Mouse (Mus musculus): ENCODE measurements around the gene Tmco4.

Tmco4 gene

DNA sequence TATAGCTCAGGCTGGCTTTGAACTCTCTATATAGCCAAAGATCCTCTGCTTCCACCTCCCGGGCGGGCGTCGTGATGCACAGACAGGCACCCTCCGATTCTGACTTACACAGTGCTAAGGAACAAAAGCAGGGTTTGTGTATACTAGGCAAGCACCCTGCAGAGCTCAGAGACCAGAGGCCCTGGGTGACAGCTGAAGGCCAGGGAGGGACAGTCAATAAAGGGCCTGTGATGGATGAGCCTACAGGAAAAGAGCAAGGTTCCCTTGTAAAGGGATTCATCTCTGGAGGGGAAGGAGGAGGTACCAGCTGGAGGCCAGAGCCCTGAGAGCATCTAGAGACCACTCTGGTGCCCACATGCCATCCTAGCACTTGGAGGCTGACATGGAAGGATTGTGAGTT is 80.7 kb downstream of the Tmco4 start:
- in situ Hi-C loops (cut with MboI; ENCODE audit: low sequenced_read_pairs): no loop called here

DNA sequence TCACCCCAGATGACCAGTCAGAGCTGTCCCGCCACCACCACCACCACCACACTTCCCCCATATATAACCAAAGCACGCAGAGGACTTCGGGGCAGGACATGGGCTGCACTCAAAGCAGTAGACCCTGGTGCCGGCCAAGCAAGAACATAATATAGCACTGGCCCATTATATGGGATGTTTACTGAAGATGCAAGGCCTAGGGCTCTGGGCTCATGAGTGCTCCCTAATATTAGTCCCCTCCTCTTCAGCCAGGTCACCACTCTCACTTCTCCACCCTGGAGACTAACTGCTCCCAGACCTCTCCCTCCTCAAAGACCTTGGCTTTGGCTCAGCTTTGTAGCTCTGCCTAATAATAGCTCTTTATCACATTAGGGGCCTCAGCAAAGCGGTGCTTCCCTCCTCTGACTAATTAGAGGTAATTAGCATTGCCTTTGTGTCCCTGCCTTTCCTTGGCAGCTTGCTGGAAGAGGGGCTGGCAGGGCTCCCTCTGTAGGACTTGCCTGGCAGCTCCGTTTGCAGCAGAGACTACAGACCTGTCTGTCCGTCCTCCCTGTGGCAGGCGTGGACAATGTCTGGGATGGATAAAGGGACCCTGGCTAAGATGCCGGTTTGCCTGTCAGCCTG is 81.7 kb downstream of the Tmco4 start:
- in situ Hi-C loops (cut with MboI; ENCODE audit: low sequenced_read_pairs): no loop called here

GRCm38 (mm10) chr4:139055336-139055735 is 82.6 kb downstream of the Tmco4 start:
- in situ Hi-C loops (cut with MboI; ENCODE audit: low sequenced_read_pairs): no loop called here

GRCm38 (mm10) chr4:139055744-139056143 is 83.1 kb downstream of the Tmco4 start:
- in situ Hi-C loops (cut with MboI; ENCODE audit: low sequenced_read_pairs): no loop called here

DNA sequence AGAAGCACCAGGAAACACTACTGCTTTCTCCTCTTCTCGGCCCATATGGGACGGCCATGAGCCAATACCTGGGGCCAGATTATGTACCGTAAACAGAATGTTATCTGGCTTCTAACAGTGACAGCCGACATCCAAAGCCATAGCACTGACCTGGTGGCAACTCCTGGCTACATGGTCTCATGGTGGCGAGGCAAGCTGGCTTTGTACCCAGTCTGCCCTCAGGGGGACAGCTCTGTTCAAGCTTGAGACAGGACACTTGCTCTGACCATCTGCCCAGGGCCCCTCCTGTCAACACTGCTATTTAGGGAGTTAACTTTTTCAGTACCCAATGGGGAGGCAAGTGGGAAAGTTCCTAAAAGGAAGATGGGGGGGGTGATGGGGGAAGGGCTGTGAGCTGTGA is 84.6 kb downstream of the Tmco4 start:
- in situ Hi-C loops (cut with MboI; ENCODE audit: low sequenced_read_pairs): no loop called here

- in situ Hi-C loops (cut with MboI; ENCODE audit: low sequenced_read_pairs): no loop called here
Measured at GRCm38 (mm10) chr4:139058029-139058428, 85.3 kb downstream of the Tmco4 start.

- in situ Hi-C loops (cut with MboI; ENCODE audit: low sequenced_read_pairs): no loop called here
Measured at GRCm38 (mm10) chr4:139059569-139059968, 86.9 kb downstream of the Tmco4 start.

- in situ Hi-C loops (cut with MboI; ENCODE audit: low sequenced_read_pairs): no loop called here
Measured at GRCm38 (mm10) chr4:139064831-139065230, 92.1 kb downstream of the Tmco4 start.

- in situ Hi-C loops (cut with MboI; ENCODE audit: low sequenced_read_pairs): no loop called here
Measured at GRCm38 (mm10) chr4:139068287-139068686, 95.6 kb downstream of the Tmco4 start.

GRCm38 (mm10) chr4:139074060-139074459 is 101.4 kb downstream of the Tmco4 start:
- in situ Hi-C loops (cut with MboI; ENCODE audit: low sequenced_read_pairs): no loop called here

GRCm38 (mm10) chr4:139075041-139075711 is 102.5 kb downstream of the Tmco4 start, which contains the start of gene Htr6:
Gene Htr6 (minus strand): TSS chr4:139075570.
- in situ Hi-C loops (cut with MboI; ENCODE audit: low sequenced_read_pairs): no loop called here

GRCm38 (mm10) chr4:139075915-139076314 is 103.2 kb downstream of the Tmco4 start:
- in situ Hi-C loops (cut with MboI; ENCODE audit: low sequenced_read_pairs): no loop called here

GRCm38 (mm10) chr4:139078313-139078712 is 105.6 kb downstream of the Tmco4 start:
- in situ Hi-C loops (cut with MboI; ENCODE audit: low sequenced_read_pairs): no loop called here

DNA sequence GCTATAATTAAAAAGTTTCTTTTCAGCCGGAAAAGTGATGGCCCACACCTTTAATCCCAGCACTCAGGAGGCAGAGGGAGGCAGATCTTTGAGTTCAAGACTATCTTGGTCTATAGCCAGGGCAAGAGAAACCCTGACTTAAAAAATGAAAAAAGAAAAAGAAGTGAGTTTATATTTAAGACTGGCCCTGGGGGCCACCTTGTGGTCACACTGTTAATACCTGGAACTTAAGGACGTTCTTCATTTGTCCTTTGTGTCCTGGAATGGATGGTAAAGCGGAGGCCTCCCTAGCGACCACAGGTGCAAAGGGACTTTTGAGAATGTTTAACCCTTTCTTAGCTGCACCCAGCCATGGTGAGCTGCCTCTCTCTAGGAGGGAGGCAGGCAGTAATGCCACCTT is 106.0 kb downstream of the Tmco4 start:
- in situ Hi-C loops (cut with MboI; ENCODE audit: low sequenced_read_pairs): no loop called here

DNA sequence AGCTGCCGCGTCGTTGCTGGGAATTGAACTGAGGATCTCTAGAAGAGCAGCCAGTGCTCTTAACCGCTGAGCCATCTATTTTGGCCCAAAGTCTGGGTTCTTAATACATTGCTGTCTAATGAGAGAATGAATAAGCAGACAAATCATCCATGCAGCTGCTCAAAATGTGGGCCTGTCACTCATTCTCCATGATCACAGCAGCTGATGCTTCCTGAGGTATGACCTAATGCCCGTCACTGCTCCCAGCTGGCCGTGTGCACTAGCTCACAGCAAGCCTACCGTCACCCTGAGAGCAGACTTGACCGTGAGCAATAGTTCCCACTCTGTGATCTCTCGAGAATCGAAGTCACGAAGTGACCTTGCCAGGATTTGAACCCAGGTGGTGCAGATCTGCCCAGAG is 106.8 kb downstream of the Tmco4 start:
- in situ Hi-C loops (cut with MboI; ENCODE audit: low sequenced_read_pairs): no loop called here

GRCm38 (mm10) chr4:139080259-139080658 is 107.6 kb downstream of the Tmco4 start:
- in situ Hi-C loops (cut with MboI; ENCODE audit: low sequenced_read_pairs): loop anchor here (10.0 kb wide), 1 partner anchor 175 kb away; no protein-coding TSS in a partner anchor

DNA sequence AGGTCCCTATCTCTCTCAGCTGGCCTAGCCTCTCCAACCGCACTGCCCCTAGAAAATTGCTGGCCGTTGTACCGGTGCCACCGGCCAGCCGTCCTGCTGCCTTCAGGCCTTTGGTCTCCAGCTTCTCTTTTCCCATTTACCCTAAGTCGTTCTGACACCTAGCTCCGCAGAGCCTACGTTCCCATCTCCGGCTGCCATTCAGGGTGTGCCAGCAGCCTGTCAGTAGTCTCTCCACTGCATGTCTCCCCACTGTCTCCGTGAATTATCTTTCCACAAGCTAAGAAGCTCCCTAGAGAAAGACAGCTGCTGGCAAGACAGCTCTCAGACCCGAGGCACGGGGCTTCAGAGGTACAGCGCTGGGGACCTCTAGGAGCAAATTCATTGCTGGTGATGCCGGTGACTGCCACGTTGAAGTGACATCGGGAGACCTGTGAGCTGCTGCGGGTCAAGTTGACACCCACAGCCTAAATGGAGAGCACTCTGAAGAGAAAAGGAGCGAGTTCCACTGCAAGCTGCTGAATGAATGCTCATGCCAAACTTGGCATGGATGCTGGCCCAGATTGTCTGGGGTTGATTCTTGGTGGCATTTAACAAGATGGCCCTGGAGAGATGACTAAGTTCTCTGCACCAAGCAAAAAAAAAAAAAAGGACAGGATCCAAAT is 108.7 kb downstream of the Tmco4 start:
- in situ Hi-C loops (cut with MboI; ENCODE audit: low sequenced_read_pairs): loop anchor here (10.0 kb wide), 1 partner anchor 173 kb away; no protein-coding TSS in a partner anchor

DNA sequence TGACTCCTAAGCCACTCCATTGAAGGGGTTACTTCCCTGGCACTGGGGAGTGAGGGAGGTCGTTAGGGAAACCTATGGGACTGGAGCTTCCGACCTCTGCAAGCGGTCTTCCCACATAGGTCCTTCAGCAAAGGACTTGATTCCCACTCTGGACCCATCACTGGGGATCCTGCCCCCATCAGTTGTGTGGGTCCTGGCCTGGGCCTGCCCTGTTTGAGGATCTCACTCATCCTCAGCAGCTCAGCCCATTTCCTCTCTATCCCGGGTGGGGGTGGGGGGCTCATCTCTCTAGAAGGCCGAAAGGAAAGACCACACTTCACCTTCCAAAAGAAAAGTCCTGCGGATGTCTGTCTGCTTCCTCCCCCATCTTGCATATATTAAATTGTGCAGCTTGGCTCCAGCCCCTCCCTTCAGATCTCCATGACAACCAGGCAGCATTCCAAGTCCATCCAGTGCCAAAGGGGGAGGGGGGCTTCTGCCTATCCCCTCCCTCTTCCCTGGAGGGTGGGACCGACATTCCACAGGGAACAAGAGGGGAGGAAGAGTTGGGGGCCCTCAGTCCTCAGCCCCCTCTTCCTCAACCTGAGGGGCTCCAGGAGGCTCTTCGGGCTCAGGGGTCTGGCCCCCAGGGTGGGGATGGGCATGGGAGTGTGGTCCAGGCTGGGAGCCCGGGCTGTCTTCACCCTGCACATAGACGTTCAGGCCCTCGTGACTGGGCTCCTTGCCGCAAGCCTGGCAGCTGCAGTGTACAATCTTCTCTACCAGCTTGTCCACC is 110.3 kb downstream of the Tmco4 start:
- in situ Hi-C loops (cut with MboI; ENCODE audit: low sequenced_read_pairs): loop anchor here (10.0 kb wide), 1 partner anchor 172 kb away; no protein-coding TSS in a partner anchor

GRCm38 (mm10) chr4:139085337-139085736 is 112.6 kb downstream of the Tmco4 start:
- in situ Hi-C loops (cut with MboI; ENCODE audit: low sequenced_read_pairs): loop anchor here (10.0 kb wide), 1 partner anchor 169 kb away; no protein-coding TSS in a partner anchor

DNA sequence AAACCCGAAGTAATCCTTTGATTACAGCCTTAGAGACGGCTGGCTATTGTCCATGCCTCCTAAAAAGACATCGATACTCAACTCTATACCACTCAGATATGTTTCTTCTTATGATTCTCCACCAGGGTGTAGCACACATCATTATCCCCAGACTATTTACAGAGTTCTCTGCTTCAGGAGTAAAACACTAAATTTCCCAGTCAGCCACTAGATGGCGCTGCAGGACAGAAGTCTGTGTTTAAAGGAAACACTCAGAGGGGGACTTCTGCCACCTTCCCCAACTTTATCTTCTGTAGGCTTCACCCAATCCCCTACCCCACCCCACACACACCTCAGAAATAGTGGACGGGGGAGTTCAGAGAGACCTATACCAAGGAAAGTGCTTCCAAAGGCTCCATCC is 113.3 kb downstream of the Tmco4 start:
- in situ Hi-C loops (cut with MboI; ENCODE audit: low sequenced_read_pairs): loop anchor here (10.0 kb wide), 1 partner anchor 169 kb away; no protein-coding TSS in a partner anchor

DNA sequence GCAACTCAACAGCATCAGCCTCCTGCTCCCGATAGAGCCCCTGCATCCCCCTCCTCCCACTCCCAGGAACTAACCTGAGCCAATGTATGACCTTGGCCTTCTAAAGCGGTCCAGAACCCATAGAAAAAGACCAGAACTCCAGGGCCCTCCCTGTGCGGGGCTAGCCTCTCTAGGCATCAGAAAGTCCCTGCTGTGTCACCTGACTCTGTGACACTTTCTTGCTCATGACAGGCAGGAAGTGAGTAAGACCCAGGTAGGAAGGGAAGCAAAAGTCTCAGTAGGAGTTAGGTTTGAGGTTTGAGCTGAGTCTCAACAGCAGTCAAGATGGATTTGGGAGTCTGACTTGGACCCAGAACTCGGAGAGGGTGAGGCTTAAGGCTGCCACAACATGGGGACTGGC is 114.3 kb downstream of the Tmco4 start:
- in situ Hi-C loops (cut with MboI; ENCODE audit: low sequenced_read_pairs): loop anchor here (10.0 kb wide), 1 partner anchor 168 kb away; no protein-coding TSS in a partner anchor

Data from CH12F3 (cell line).